Mouse (Mus musculus) forebrain, embryonic 15.5 days (tissue): ENCODE data around the gene Olfr1105. TPM values are rescaled to one million over a fixed set of nuclear protein-coding genes. Genes with fewer than 3 reads are reported as not detected.

Experiments
- ATAC-seq: fragments of 200-750 bp; cut with Nextera tagmentation; replicated peaks from 2 replicates; pipeline ENCODE4 v1.8.0; 2017; ENCODE audit warnings: mild to moderate bottlenecking, moderate TSS enrichment, moderate library complexity
- H3K27ac ChIP-seq: fragments of 300-500 bp; sonication (generic); replicated peaks from 2 replicates; pipeline ENCODE4 v1.5.1; 2015; ENCODE audit warnings: mild to moderate bottlenecking, inconsistent platforms
- H3K27me3 ChIP-seq: fragments of 300-500 bp; sonication (generic); 2 replicates; pipeline ENCODE4 v1.6.1; 2015; ENCODE audit warnings: inconsistent platforms
- H3K36me3 ChIP-seq: fragments of 300-500 bp; sonication (generic); 2 replicates; pipeline ENCODE4 v1.6.1; 2015; ENCODE audit warnings: mild to moderate bottlenecking, inconsistent platforms
- H3K4me1 ChIP-seq: fragments of 300-500 bp; sonication (generic); 2 replicates; pipeline ENCODE4 v1.6.1; 2015; ENCODE audit warnings: inconsistent platforms
- H3K4me2 ChIP-seq: fragments of 300-500 bp; sonication (generic); replicated peaks from 2 replicates; pipeline ENCODE4 v1.6.1; 2015; ENCODE audit warnings: mild to moderate bottlenecking, inconsistent platforms
- H3K4me3 ChIP-seq: fragments of 300-500 bp; sonication (generic); 2 replicates; pipeline ENCODE4 v1.5.1; 2015; ENCODE audit warnings: mild to moderate bottlenecking, inconsistent platforms
- H3K9ac ChIP-seq: fragments of 300-500 bp; sonication (generic); replicated peaks from 2 replicates; pipeline ENCODE4 v1.6.1; 2015; ENCODE audit warnings: mild to moderate bottlenecking, inconsistent platforms
- H3K9me3 ChIP-seq: fragments of 300-500 bp; sonication (generic); 2 replicates; pipeline ENCODE4 v1.6.1; 2016; ENCODE audit warnings: inconsistent platforms
- WGBS: fragments of 180-500 bp; shearing (Covaris S2); methylation state at CpG from one replicate; pipeline ENCODE4 v1.1.7; 2015; ENCODE audit warnings: mixed read lengths; 5-methylcytosine and 5-hydroxymethylcytosine counted together
- polyA plus RNA-seq: library from polyadenylated mRNA; unstranded; fragments of >200 nt; fragmentation: Nextera tagmentation; extraction: Ambion mirVana; gene quantifications from 2 replicates; pipeline ENCODE4 v1.2.1, GENCODE M21; 2015

The Olfr1105 gene
- polyA plus RNA-seq: not detected in 2 replicates

DNA sequence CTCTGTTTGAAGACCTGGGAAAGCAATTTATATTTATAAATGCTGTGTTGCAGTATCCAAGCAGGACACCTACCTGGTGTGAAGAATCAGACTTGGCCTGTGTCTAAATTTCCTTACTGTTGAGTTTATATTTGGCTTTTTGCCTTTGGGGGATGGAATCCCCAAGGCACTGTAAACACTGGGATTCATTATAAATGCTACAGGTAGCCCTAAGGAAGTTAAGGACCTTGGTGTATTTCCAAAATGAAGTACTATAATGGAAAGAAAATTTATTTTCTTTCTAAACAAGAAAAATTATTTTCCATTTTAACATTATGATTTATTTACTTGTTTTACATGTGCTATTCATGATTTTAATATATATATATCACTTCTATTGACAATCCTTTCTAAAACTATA lies at the start of gene Olfr1105:
Gene Olfr1105 (minus strand): TSS at position 101 of the 400 bp plus-strand sequence.
- Histone ChIP-seq H3K4me3 (no peak within 1 kb of the TSS), H3K27ac (no peak within 1 kb of the TSS), H3K4me1 (no peaks in the 10 kb centered on the region), H3K4me2 (no peak within 1 kb of the TSS), H3K36me3 (no peaks in the 10 kb centered on the region), H3K27me3 (no peaks in the 10 kb centered on the region), H3K9ac (no peak within 1 kb of the TSS), H3K9me3 (no peaks in the 10 kb centered on the region)
- ATAC-seq: no peak

DNA sequence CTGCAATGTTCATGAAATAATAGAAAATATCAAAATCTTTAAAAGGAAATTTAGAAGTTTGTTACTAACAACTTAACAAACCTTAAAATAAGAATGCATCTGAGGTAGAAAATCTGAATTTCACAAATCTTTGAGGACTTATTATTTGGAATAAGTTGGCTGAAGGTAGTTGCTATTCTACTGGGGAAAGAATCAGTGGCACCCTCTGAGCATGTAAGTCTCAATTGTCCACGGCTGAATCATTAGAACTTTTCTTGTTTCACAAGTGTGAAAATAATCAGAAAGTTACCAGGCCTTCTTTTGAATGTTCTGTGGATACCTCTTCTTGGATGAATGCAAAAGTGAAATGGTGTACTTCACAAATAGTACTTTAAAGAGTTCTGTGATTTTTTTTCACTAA lies 39.4 kb upstream of the Olfr1105 start, which contains the start of gene Olfr1107:
Gene Olfr1107 (minus strand): TSS at position 101 of the 400 bp plus-strand sequence.
- Histone ChIP-seq H3K36me3 (no peaks in the 10 kb centered on the region), H3K4me3 (no peak within 1 kb of the TSS), H3K4me1 (no peaks in the 10 kb centered on the region), H3K27me3 (no peaks in the 10 kb centered on the region), H3K9me3 (no peaks in the 10 kb centered on the region), H3K9ac (no peak within 1 kb of the TSS), H3K27ac (no peak within 1 kb of the TSS), H3K4me2 (no peak within 1 kb of the TSS)
- ATAC-seq: no peak
- 86% methylated on average over 1 of the region's 1 CpGs for WGBS

DNA sequence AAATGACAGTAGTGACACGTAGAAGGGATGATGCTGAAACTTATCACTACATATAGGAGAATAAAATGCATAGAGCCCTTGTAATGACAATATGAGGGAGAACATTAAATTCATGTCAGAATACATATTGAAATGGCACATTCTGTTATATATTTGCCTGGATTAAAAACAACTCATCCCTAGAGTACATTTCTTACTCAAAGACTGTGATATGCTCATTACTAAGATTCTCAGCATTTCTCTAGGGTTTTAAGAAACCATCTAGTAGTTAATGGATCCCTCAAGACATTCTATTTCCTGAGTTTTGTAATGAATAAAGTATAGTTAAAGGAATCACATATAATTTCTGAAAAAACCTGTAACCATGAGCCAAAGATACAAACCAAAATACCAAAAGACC lies 15.8 kb upstream of the Olfr1105 start, which contains the start of gene Olfr1106:
Gene Olfr1106 (minus strand): TSS at position 101 of the 400 bp plus-strand sequence.
- WGBS: 66% methylated on average over 1 of the region's 1 CpGs
- no peaks in the 10 kb centered on the region for H3K4me1 ChIP-seq
- no peak within 1 kb of the TSS for H3K4me3 ChIP-seq
- no peaks in the 10 kb centered on the region for H3K27me3 ChIP-seq
- no peaks in the 10 kb centered on the region for H3K36me3 ChIP-seq
- no peaks in the 10 kb centered on the region for H3K9me3 ChIP-seq
- no peak within 1 kb of the TSS for H3K9ac ChIP-seq
- ATAC-seq: no peak
- H3K4me2 ChIP-seq: no peak within 1 kb of the TSS
- no peak within 1 kb of the TSS for H3K27ac ChIP-seq

DNA sequence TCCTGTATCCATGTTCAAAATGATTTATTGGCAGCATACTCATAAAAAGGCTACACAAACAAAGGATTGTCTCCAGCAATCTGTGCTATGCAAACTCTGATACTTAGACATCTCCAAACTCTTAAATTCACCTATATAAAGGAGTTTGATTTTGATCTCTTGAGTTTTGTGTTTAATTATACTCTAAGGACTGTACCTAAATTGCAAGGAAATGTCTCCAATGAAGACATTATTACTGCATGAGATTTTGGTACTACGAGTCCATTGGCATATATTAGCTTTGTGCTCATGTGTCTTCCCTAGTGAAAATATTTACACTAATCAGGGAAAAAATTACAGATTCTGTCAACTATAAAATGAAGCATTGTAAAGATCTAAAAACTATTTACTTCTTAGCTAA lies 9.4 kb downstream of the Olfr1105 start, which contains the start of gene Olfr1104:
Gene Olfr1104 (minus strand): TSS at position 101 of the 400 bp plus-strand sequence.
- no peaks in the 10 kb centered on the region for H3K4me1 ChIP-seq
- no peak within 1 kb of the TSS for H3K4me2 ChIP-seq
- no peak within 1 kb of the TSS for H3K27ac ChIP-seq
- 91% methylated on average over 1 of the region's 1 CpGs for WGBS
- no peak within 1 kb of the TSS for H3K9ac ChIP-seq
- no peak for ATAC-seq
- no peak within 1 kb of the TSS for H3K4me3 ChIP-seq
- H3K36me3 ChIP-seq: no peaks in the 10 kb centered on the region
- no peaks in the 10 kb centered on the region for H3K27me3 ChIP-seq
- H3K9me3 ChIP-seq: no peaks in the 10 kb centered on the region

DNA sequence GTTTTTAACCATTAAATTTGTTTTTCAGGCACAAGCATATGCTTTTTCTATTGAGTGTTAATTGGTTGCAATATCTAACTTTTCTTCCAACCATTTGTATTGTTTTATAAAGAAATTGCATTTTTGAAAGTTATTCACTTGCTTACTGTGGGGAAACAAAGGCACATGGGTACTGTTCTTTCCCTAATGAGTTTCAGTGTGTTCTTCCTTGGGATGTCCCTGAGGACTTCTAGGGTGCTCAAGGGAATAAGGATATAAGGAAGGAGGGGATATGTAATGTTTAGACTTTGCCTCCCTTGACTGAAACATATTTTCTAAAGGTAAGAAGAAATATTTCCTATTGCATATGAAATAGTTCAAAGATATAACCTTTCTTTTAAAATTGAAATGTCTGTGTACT lies 38.2 kb downstream of the Olfr1105 start, which contains the start of gene Olfr1102:
Gene Olfr1102 (plus strand): TSS at position 301 of the 400 bp plus-strand sequence.
- Histone ChIP-seq H3K4me3 (no peak within 1 kb of the TSS), H3K4me1 (no peaks in the 10 kb centered on the region), H3K9ac (no peak within 1 kb of the TSS), H3K4me2 (no peak within 1 kb of the TSS), H3K36me3 (no peaks in the 10 kb centered on the region), H3K9me3 (no peaks in the 10 kb centered on the region), H3K27ac (no peak within 1 kb of the TSS), H3K27me3 (no peaks in the 10 kb centered on the region)
- ATAC-seq: no peak

DNA sequence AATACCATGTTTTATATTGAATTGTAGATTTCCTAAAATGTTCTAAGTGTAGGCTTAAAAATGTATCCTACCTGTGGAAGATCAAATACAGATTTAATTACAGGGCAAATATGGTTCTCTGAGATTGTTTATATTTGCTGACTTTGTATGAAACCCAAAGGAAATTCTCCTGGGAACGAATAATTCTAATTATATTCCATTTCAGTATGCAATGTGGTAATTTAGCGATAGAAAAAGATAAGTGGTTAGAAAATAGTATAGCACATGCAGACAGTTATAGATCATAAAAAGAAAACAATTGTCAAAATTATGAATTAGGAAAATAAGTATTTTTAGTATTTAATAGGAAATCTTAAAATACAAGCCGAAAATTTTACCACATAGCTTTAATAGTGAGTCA lies 45.2 kb downstream of the Olfr1105 start, which contains the start of gene Olfr1101:
Gene Olfr1101 (minus strand): TSS at position 101 of the 400 bp plus-strand sequence.
- 79% methylated on average over 3 of the region's 3 CpGs for WGBS
- Histone ChIP-seq H3K27ac (no peak within 1 kb of the TSS), H3K9me3 (no peaks in the 10 kb centered on the region), H3K27me3 (no peaks in the 10 kb centered on the region), H3K36me3 (no peaks in the 10 kb centered on the region), H3K4me2 (no peak within 1 kb of the TSS), H3K4me3 (no peak within 1 kb of the TSS), H3K4me1 (no peaks in the 10 kb centered on the region), H3K9ac (no peak within 1 kb of the TSS)
- ATAC-seq: no peak

Other genes with a start within 250 kb of the Olfr1105 start
- not detected in 2 replicates for gene Olfr141, start 226.5 kb downstream of the Olfr1105 start, polyA plus RNA-seq
- gene Olfr1094, start 211.9 kb downstream of the Olfr1105 start, polyA plus RNA-seq: not detected in 2 replicates
- not detected in 2 replicates for gene Olfr1095, start 184.8 kb downstream of the Olfr1105 start, polyA plus RNA-seq
- not detected in 2 replicates for gene Gm13723, start 161.7 kb downstream of the Olfr1105 start, polyA plus RNA-seq
- gene Olfr1097, start 144.3 kb downstream of the Olfr1105 start, polyA plus RNA-seq: not detected in 2 replicates
- gene Olfr1098, start 112.0 kb downstream of the Olfr1105 start, polyA plus RNA-seq: not detected in 2 replicates
- gene Olfr1099, start 75.8 kb downstream of the Olfr1105 start, polyA plus RNA-seq: not detected in 2 replicates
- not detected in 2 replicates for gene Olfr1100, start 56.6 kb downstream of the Olfr1105 start, polyA plus RNA-seq
- gene Olfr1101, start 45.3 kb downstream of the Olfr1105 start, polyA plus RNA-seq: not detected in 2 replicates
- gene Olfr1102, start 38.1 kb downstream of the Olfr1105 start, polyA plus RNA-seq: not detected in 2 replicates
- not detected in 2 replicates for gene Olfr1104, start 9.5 kb downstream of the Olfr1105 start, polyA plus RNA-seq
- gene Olfr1106, start 15.7 kb upstream of the Olfr1105 start, polyA plus RNA-seq: not detected in 2 replicates
- gene Olfr1107, start 39.3 kb upstream of the Olfr1105 start, polyA plus RNA-seq: not detected in 2 replicates
- gene Olfr1109, start 59.5 kb upstream of the Olfr1105 start, polyA plus RNA-seq: not detected in 2 replicates
- gene Olfr259, start 78.0 kb upstream of the Olfr1105 start, polyA plus RNA-seq: not detected in 2 replicates
- gene Olfr1110, start 103.8 kb upstream of the Olfr1105 start, polyA plus RNA-seq: not detected in 2 replicates
- not detected in 2 replicates for gene Olfr1111, start 116.1 kb upstream of the Olfr1105 start, polyA plus RNA-seq
- not detected in 2 replicates for gene Olfr1112, start 151.3 kb upstream of the Olfr1105 start, polyA plus RNA-seq
- gene Olfr1113, start 172.4 kb upstream of the Olfr1105 start, polyA plus RNA-seq: not detected in 2 replicates
- gene Olfr1115, start 211.5 kb upstream of the Olfr1105 start, polyA plus RNA-seq: not detected in 2 replicates
- gene Olfr1116, start 231.0 kb upstream of the Olfr1105 start, polyA plus RNA-seq: not detected in 2 replicates